Mouse (Mus musculus): ENCODE data around the gene Cdh1. TPM values are rescaled to one million over a fixed set of nuclear protein-coding genes. Genes with fewer than 3 reads are reported as not detected.

Gene Cdh1
- total and polyA plus RNA-seq, 3 experiments, result 2.4 TPM; not detected in 2

DNA sequence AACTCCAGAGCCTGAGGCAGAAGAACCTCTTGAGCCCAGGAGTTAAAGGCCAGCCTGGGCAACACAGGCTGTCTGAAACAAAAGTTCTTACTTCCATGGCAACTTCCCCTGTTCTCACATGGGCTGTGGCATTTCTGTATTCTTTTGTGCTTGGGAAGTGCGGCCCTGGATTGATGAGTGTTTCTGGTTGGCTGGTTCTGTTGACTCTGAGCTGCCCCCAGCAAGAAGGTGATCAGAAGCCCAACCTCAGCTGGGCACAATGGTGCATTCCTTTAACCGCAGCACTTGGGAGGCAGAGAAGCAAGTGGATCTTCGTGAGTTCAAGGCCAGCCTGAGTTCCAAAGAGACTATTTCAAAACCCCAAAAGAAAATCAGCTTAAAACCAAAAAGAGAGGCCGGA, 34.3 kb downstream of the Cdh1 start:
- WGBS, result 90% methylated on average over 4 of the region's 4 CpGs
- no peak overlapping the region for H3K9ac ChIP-seq (ENCODE audit: low read depth, low read length)
- no peaks in the 10 kb centered on the region for H3K79me2 ChIP-seq (replicated peaks; ENCODE audit: control insufficient read depth, insufficient read depth, low read length)
- H3K4me1 ChIP-seq (ENCODE audit: control insufficient read depth, insufficient read depth, low read length), result no peaks in the 10 kb centered on the region
- intact Hi-C loops (cut with DNase I), result no loop called here
- H3K27ac ChIP-seq, result no peak overlapping the region
- no peaks in the 10 kb centered on the region for H3K27me3 ChIP-seq (ENCODE audit: control insufficient read depth, insufficient read depth, low read length)
- TF ChIP-seq EP300 (IDR thresholded peaks at IDR 0.05; ENCODE audit: insufficient read depth, low read depth, low read length) (no peak), CTCF (IDR thresholded peaks at IDR 0.05) (no peak), POLR2A (IDR thresholded peaks at IDR 0.05; ENCODE audit: insufficient read depth, low read depth, low read length) (no peak)
- H3K4me3 ChIP-seq, result no peak overlapping the region
- H3K36me3 ChIP-seq (ENCODE audit: control insufficient read depth, insufficient read depth, low read length), result no peaks in the 10 kb centered on the region
- no peak for DNase-seq

DNA sequence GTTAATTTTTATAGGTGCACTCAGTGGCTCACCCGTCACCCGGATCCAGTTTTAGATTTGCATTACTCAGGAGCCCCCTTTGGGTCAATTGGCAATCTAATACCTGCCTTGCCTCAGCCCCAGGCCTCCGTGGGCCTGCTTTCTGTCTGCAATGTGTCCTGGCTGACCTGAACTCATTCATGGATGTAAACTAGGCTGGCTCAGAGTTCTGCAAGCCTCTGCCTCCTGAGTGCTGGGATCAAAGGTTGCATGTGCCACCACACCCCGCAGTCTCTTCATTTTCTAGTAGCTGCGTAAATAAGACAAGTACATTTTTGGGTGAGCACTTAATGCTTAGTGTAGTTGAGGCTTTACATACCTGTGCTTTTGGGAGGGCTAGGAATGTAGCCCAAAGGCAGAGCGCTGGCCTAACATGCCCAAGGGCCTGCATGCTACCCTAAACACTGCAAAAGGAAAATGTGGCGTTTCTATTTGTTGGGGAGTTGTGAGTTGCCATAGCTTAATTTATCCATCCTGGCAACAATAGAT, 35.7 kb downstream of the Cdh1 start:
- Histone ChIP-seq H3K4me1 (ENCODE audit: control insufficient read depth, insufficient read depth, low read length) (no peaks in the 10 kb centered on the region), H3K27ac (no peak overlapping the region), H3K27me3 (ENCODE audit: control insufficient read depth, insufficient read depth, low read length) (no peaks in the 10 kb centered on the region), H3K36me3 (ENCODE audit: control insufficient read depth, insufficient read depth, low read length) (no peaks in the 10 kb centered on the region), H3K4me3 (no peak overlapping the region), H3K79me2 (replicated peaks; ENCODE audit: control insufficient read depth, insufficient read depth, low read length) (no peaks in the 10 kb centered on the region), H3K9ac (ENCODE audit: low read depth, low read length) (no peak overlapping the region)
- DNase-seq, result no peak
- 95% methylated on average over 7 of the region's 7 CpGs for WGBS
- TF ChIP-seq EP300 (IDR thresholded peaks at IDR 0.05; ENCODE audit: insufficient read depth, low read depth, low read length) (no peak), CTCF (IDR thresholded peaks at IDR 0.05) (no peak), POLR2A (IDR thresholded peaks at IDR 0.05; ENCODE audit: insufficient read depth, low read depth, low read length) (no peak)
- intact Hi-C loops (cut with DNase I), result no loop called here

DNA sequence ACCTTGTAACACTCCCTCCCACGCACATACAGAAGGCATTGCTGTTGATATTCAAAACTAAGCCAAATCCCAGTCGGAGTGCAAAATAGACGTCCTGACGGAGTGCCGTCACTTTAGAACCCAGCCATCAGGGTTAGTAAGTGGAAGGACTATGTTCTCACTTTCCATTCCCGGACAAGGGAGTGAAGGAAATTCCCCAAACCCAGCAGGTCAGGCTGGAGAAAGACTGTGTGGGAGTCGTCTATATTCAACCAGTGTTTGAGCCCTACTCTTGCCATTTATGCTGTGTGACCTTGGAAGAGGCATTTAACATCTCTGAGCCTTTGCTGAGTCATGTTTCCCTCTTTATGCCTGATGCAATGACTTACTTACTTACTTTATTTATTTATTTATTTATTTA, 37.1 kb downstream of the Cdh1 start:
- Histone ChIP-seq H3K4me3 (no peak overlapping the region), H3K79me2 (replicated peaks; ENCODE audit: control insufficient read depth, insufficient read depth, low read length) (no peaks in the 10 kb centered on the region), H3K27me3 (ENCODE audit: control insufficient read depth, insufficient read depth, low read length) (no peaks in the 10 kb centered on the region), H3K36me3 (ENCODE audit: control insufficient read depth, insufficient read depth, low read length) (no peaks in the 10 kb centered on the region), H3K9ac (ENCODE audit: low read depth, low read length) (no peak overlapping the region), H3K4me1 (ENCODE audit: control insufficient read depth, insufficient read depth, low read length) (no peaks in the 10 kb centered on the region), H3K27ac (no peak overlapping the region)
- DNase-seq, result no peak
- no peak for TF ChIP-seq CTCF (IDR thresholded peaks at IDR 0.05)
- no peak for TF ChIP-seq EP300 (IDR thresholded peaks at IDR 0.05; ENCODE audit: insufficient read depth, low read depth, low read length)
- TF ChIP-seq POLR2A (IDR thresholded peaks at IDR 0.05; ENCODE audit: insufficient read depth, low read depth, low read length), result no peak
- intact Hi-C loops (cut with DNase I), result no loop called here
- WGBS, result 75% methylated on average over 7 of the region's 7 CpGs

DNA sequence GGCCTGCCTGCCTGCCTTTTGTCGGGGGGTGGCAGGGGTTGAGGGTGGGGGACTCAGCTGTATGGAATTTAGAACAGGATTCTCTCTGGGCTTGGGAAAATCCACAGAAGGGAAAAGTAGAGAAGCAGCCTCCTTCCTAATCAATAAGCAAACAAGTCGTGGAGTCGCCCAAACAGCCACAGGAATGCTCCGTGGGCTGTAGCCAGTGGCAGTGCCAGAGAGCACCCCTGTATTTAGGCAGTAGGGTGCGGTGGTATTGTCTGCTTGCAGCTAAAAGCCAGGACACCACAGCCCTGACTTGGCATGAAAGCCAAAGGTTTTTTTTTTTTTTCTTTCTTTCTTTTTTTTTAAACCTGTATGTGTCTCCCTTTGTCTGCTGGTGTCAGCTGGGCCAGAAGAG, 37.8 kb downstream of the Cdh1 start:
- no peaks in the 10 kb centered on the region for H3K4me1 ChIP-seq (ENCODE audit: control insufficient read depth, insufficient read depth, low read length)
- no peaks in the 10 kb centered on the region for H3K27me3 ChIP-seq (ENCODE audit: control insufficient read depth, insufficient read depth, low read length)
- TF ChIP-seq POLR2A (IDR thresholded peaks at IDR 0.05; ENCODE audit: insufficient read depth, low read depth, low read length) (no peak), CTCF (IDR thresholded peaks at IDR 0.05) (no peak), EP300 (IDR thresholded peaks at IDR 0.05; ENCODE audit: insufficient read depth, low read depth, low read length) (no peak)
- no peak overlapping the region for H3K27ac ChIP-seq
- H3K4me3 ChIP-seq, result no peak overlapping the region
- no peaks in the 10 kb centered on the region for H3K79me2 ChIP-seq (replicated peaks; ENCODE audit: control insufficient read depth, insufficient read depth, low read length)
- no peak overlapping the region for H3K9ac ChIP-seq (ENCODE audit: low read depth, low read length)
- no peaks in the 10 kb centered on the region for H3K36me3 ChIP-seq (ENCODE audit: control insufficient read depth, insufficient read depth, low read length)
- intact Hi-C loops (cut with DNase I), result no loop called here
- DNase-seq, result no peak
- 71% methylated on average over 5 of the region's 5 CpGs for WGBS

DNA sequence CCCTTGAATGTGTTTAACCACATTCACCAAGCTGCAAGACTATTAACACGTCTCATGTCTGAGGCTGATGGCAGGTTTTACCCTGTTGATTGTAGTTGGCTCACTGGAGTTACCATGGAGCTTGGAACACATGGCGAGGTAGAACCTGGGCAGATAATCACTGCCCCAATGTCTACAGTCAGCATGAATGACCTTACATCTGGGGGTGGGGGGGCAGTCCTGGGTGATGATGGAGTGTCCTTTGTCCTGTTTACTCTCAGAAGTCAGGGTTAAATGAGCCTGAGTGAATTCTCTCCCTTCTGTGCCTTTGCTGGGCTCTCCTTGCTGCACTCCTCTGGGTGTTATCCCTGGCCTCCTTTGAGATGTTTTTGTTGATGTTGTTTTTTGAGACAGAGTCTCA, 39.0 kb downstream of the Cdh1 start:
- H3K9ac ChIP-seq (ENCODE audit: low read depth, low read length), result no peak overlapping the region
- WGBS, result 91% methylated on average over 2 of the region's 2 CpGs
- H3K36me3 ChIP-seq (ENCODE audit: control insufficient read depth, insufficient read depth, low read length), result no peaks in the 10 kb centered on the region
- intact Hi-C loops (cut with DNase I), result no loop called here
- TF ChIP-seq POLR2A (IDR thresholded peaks at IDR 0.05; ENCODE audit: insufficient read depth, low read depth, low read length) (no peak), EP300 (IDR thresholded peaks at IDR 0.05; ENCODE audit: insufficient read depth, low read depth, low read length) (no peak), CTCF (IDR thresholded peaks at IDR 0.05) (no peak)
- no peak for DNase-seq
- H3K4me3 ChIP-seq, result no peak overlapping the region
- no peaks in the 10 kb centered on the region for H3K27me3 ChIP-seq (ENCODE audit: control insufficient read depth, insufficient read depth, low read length)
- no peaks in the 10 kb centered on the region for H3K79me2 ChIP-seq (replicated peaks; ENCODE audit: control insufficient read depth, insufficient read depth, low read length)
- H3K27ac ChIP-seq, result no peak overlapping the region
- no peaks in the 10 kb centered on the region for H3K4me1 ChIP-seq (ENCODE audit: control insufficient read depth, insufficient read depth, low read length)

DNA sequence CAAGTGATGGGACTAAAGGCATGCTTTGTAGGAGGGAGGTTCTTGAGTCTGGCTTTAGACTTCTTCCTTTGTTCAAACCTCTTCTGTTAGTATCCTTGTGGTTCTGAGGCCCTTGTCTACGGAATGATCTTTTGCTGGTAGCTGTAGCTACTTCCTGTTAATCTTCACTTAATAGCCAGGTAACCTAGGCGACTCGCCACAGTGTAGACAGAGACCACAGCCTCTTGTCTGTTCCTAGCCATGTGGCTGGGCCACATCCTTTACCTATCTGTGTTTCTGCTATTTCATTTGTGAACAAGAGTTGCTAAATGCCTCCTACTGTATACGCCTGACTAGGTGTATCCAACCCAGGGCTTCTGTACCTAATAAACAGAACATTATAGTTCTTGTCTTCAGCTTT, 39.9 kb downstream of the Cdh1 start:
- TF ChIP-seq POLR2A (IDR thresholded peaks at IDR 0.05; ENCODE audit: insufficient read depth, low read depth, low read length), result no peak

More for the DNA sequence above, 39.9 kb downstream of the Cdh1 start:
- intact Hi-C loops (cut with DNase I), result no loop called here
- Histone ChIP-seq H3K4me3 (no peak overlapping the region), H3K79me2 (replicated peaks; ENCODE audit: control insufficient read depth, insufficient read depth, low read length) (no peaks in the 10 kb centered on the region), H3K4me1 (ENCODE audit: control insufficient read depth, insufficient read depth, low read length) (no peaks in the 10 kb centered on the region), H3K36me3 (ENCODE audit: control insufficient read depth, insufficient read depth, low read length) (no peaks in the 10 kb centered on the region), H3K27ac (no peak overlapping the region), H3K9ac (ENCODE audit: low read depth, low read length) (no peak overlapping the region), H3K27me3 (ENCODE audit: control insufficient read depth, insufficient read depth, low read length) (no peaks in the 10 kb centered on the region)
- no peak for DNase-seq
- 77% methylated on average over 4 of the region's 4 CpGs for WGBS
